Mouse (Mus musculus) adrenal gland, postnatal 36 days (tissue): ENCODE results near the gene Prdm16. TPM values are rescaled to one million over a fixed set of nuclear protein-coding genes. Genes with fewer than 3 reads are reported as not detected.

ENCODE experiments used
- DNase-seq, 2 experiments: peaks; one replicate each; pipeline ENCODE4 v3.0.0; 2021; ENCODE audit warnings: mixed read lengths in 1 of 2
- total RNA-seq, 2 experiments: library from RNA; stranded (reverse); gene quantifications; 2 replicates each; pipeline ENCODE4 v1.2.3; 2021

Prdm16 gene
- total RNA-seq, 2 experiments from 2014 or later = 4.2 to 6.4 TPM

GRCm38 (mm10) chr4:154385918-154386317 lies 250.8 kb downstream of the Prdm16 start:
- no peak for DNase-seq

- DNase-seq = no peak
These were observed 251.5 kb downstream of the Prdm16 start for GRCm38 (mm10) chr4:154385208-154385607.

- DNase-seq = no peak
These were observed 257.8 kb downstream of the Prdm16 start for GRCm38 (mm10) chr4:154378876-154379275.

- DNase-seq = no peak
These were observed 260.6 kb downstream of the Prdm16 start for GRCm38 (mm10) chr4:154375939-154376625.

- DNase-seq = no peak
These were observed 265.0 kb downstream of the Prdm16 start for GRCm38 (mm10) chr4:154371542-154372247.

GRCm38 (mm10) chr4:154370841-154371240 lies 265.8 kb downstream of the Prdm16 start:
- no peak for DNase-seq

- DNase-seq = no peak
These were observed 267.6 kb downstream of the Prdm16 start for GRCm38 (mm10) chr4:154369089-154369488.

- no peak for DNase-seq
These were observed 269.8 kb downstream of the Prdm16 start for GRCm38 (mm10) chr4:154366836-154367235.

- DNase-seq = no peak
These were observed 271.9 kb downstream of the Prdm16 start for GRCm38 (mm10) chr4:154364752-154365151.

GRCm38 (mm10) chr4:154360850-154361249 lies 275.8 kb downstream of the Prdm16 start:
- no peak for DNase-seq

GRCm38 (mm10) chr4:154360441-154360840 lies 276.2 kb downstream of the Prdm16 start:
- no peak for DNase-seq

- DNase-seq = no peak
These were observed 276.8 kb downstream of the Prdm16 start for GRCm38 (mm10) chr4:154359762-154360300.

- no peak for DNase-seq
These were observed 277.9 kb downstream of the Prdm16 start for GRCm38 (mm10) chr4:154358816-154359215.

GRCm38 (mm10) chr4:154358370-154358769 lies 278.3 kb downstream of the Prdm16 start:
- no peak for DNase-seq

- no peak for DNase-seq
These were observed 281.3 kb downstream of the Prdm16 start for GRCm38 (mm10) chr4:154355408-154355807.

- DNase-seq = no peak
These were observed 284.4 kb downstream of the Prdm16 start for GRCm38 (mm10) chr4:154352246-154352645.

- no peak for DNase-seq
These were observed 288.4 kb downstream of the Prdm16 start for GRCm38 (mm10) chr4:154348197-154348786.

GRCm38 (mm10) chr4:154346731-154347522 lies 289.7 kb downstream of the Prdm16 start:
- no peak for DNase-seq

GRCm38 (mm10) chr4:154336650-154337049 lies 300.0 kb downstream of the Prdm16 start:
- no peak for DNase-seq

GRCm38 (mm10) chr4:154335761-154336160 lies 300.9 kb downstream of the Prdm16 start, which contains the start of gene B230104I21Rik:
TSS of gene B230104I21Rik (plus strand) at chr4:154336127.
- no peak for DNase-seq

- peak; percentile 59 to 75 for DNase-seq
These were observed 301.8 kb downstream of the Prdm16 start for GRCm38 (mm10) chr4:154334699-154335402.
